Mouse (Mus musculus) embryonic facial prominence, embryonic 15.5 days (tissue): ENCODE data around the gene Itm2c. TPM values are rescaled to one million over a fixed set of nuclear protein-coding genes. Genes with fewer than 3 reads are reported as not detected.

Experiments used
- ATAC-seq: fragments of 200-750 bp; cut with Nextera tagmentation; 2 replicates; pipeline ENCODE4 v1.8.0; 2017; ENCODE audit warnings: low read depth, moderate TSS enrichment; ENCODE audit not compliant: insufficient number of reproducible peaks, low FRiP score, low TSS enrichment
- H3K27ac ChIP-seq: fragments of 300-500 bp; sonication (generic); replicated peaks from 2 replicates; pipeline ENCODE4 v1.5.1; 2015; ENCODE audit warnings: mild to moderate bottlenecking, inconsistent platforms
- H3K27me3 ChIP-seq: fragments of 300-500 bp; sonication (generic); 2 replicates; pipeline ENCODE4 v1.6.1; 2015; ENCODE audit warnings: inconsistent platforms
- H3K36me3 ChIP-seq: fragments of 300-500 bp; sonication (generic); 2 replicates; pipeline ENCODE4 v1.6.1; 2015; ENCODE audit warnings: mild to moderate bottlenecking, inconsistent platforms
- H3K4me1 ChIP-seq: fragments of 300-500 bp; sonication (generic); 2 replicates; pipeline ENCODE4 v1.6.1; 2015; ENCODE audit warnings: inconsistent platforms
- H3K4me2 ChIP-seq: fragments of 300-500 bp; sonication (generic); replicated peaks from 2 replicates; pipeline ENCODE4 v1.6.1; 2015; ENCODE audit warnings: mild to moderate bottlenecking, inconsistent platforms
- H3K4me3 ChIP-seq: fragments of 300-500 bp; sonication (generic); replicated peaks from 2 replicates; pipeline ENCODE4 v1.5.1; 2015; ENCODE audit warnings: mild to moderate bottlenecking, inconsistent platforms
- H3K9ac ChIP-seq: fragments of 300-500 bp; sonication (generic); 2 replicates; pipeline ENCODE4 v1.6.1; 2015; ENCODE audit warnings: inconsistent platforms
- H3K9me3 ChIP-seq: fragments of 300-500 bp; sonication (generic); replicated peaks from 2 replicates; pipeline ENCODE4 v1.6.1; 2016; ENCODE audit warnings: inconsistent platforms
- WGBS: fragments of 180-500 bp; shearing (Covaris S2); methylation state at CpG from one replicate; pipeline ENCODE4 v1.1.7; 2015; 5-methylcytosine and 5-hydroxymethylcytosine counted together
- polyA plus RNA-seq: library from polyadenylated mRNA; unstranded; fragments of >200 nt; fragmentation: Nextera tagmentation; extraction: Ambion mirVana; gene quantifications from 2 replicates; pipeline ENCODE4 v1.2.1, GENCODE M21; 2015

Itm2c gene
- 283 and 290 TPM in 2 replicates for polyA plus RNA-seq

GRCm38 (mm10) chr1:85894231-85894747, at the start of gene Itm2c:
Gene Itm2c, plus strand, starts transcription at chr1:85894281.
- no peaks in the 10 kb centered on the region for H3K9me3 ChIP-seq
- H3K4me2 ChIP-seq: peak within 1 kb of the TSS; percentile 63
- peaks cover 47% of the 10 kb centered on the region for H3K4me1 ChIP-seq
- peak within 1 kb of the TSS; percentile 88 for H3K27ac ChIP-seq
- no peaks in the 10 kb centered on the region for H3K27me3 ChIP-seq
- peak within 1 kb of the TSS; percentile 61 for H3K9ac ChIP-seq
- WGBS: 1% methylated on average over 35 of the region's 35 CpGs
- H3K4me3 ChIP-seq: peak within 1 kb of the TSS; percentile 70
- no peaks in the 10 kb centered on the region for H3K36me3 ChIP-seq
- ATAC-seq: peak; percentile 80

DNA sequence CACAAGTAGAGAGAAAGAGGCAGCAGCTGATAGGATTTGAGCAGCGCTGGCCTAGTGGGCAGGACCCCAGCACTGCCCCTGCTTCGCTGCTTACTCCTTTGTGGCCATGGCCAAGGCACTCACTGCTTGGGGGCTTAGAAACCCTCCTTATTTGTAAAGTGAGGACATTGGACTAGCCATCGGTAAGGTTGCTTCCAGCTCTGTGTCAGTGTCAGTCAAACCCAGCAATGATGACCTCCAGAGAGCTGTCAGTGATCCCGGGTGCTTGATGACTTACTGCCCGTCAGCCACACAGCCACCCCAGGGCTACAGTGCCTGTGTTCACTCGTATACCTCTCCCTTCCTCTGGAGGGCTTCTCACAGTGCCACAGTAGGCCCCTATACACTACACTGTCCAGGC, 49.1 kb upstream of the Itm2c start:
- Histone ChIP-seq H3K4me1 (no peaks in the 10 kb centered on the region), H3K4me2 (no peak overlapping the region), H3K9ac (no peak overlapping the region), H3K4me3 (no peak overlapping the region), H3K27ac (no peak overlapping the region), H3K27me3 (no peaks in the 10 kb centered on the region), H3K36me3 (peaks cover 34% of the 10 kb centered on the region), H3K9me3 (no peaks in the 10 kb centered on the region)
- no peak for ATAC-seq
- WGBS: 79% methylated on average over 6 of the region's 6 CpGs

GRCm38 (mm10) chr1:85845476-85845875, 48.6 kb upstream of the Itm2c start:
- WGBS: 80% methylated on average over 3 of the region's 3 CpGs
- H3K36me3 ChIP-seq: peaks cover 37% of the 10 kb centered on the region

DNA sequence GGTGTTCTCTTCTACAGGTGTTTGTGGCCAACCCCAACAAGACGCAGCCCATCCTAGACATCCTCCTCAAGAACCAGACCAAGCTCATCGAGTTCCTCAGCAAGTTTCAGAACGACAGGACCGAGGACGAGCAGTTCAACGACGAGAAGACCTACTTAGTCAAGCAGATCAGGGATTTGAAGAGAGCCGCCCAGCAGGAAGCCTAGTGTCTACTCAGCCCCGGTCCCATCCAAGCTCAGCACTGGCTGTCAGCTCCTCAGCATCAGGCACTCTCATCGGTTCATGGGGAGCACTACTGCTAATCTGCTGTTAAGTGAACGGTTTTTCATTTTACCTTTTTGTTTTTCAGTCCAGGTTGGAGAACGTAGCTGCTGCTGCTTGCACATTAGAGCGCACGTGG, 45.1 kb upstream of the Itm2c start:
- ATAC-seq: no peak
- H3K27ac ChIP-seq: no peak overlapping the region
- H3K27me3 ChIP-seq: no peaks in the 10 kb centered on the region
- no peak overlapping the region for H3K4me3 ChIP-seq
- no peak overlapping the region for H3K4me2 ChIP-seq
- no peak overlapping the region for H3K9ac ChIP-seq
- H3K9me3 ChIP-seq: no peaks in the 10 kb centered on the region
- 91% methylated on average over 14 of the region's 14 CpGs for WGBS
- H3K36me3 ChIP-seq: peaks cover 31% of the 10 kb centered on the region
- H3K4me1 ChIP-seq: no peaks in the 10 kb centered on the region

More at GRCm38 (mm10) chr1:85845476-85845875, 48.6 kb upstream of the Itm2c start:
- H3K27me3 ChIP-seq: no peaks in the 10 kb centered on the region
- H3K4me2 ChIP-seq: no peak overlapping the region
- no peak overlapping the region for H3K9ac ChIP-seq
- no peak overlapping the region for H3K4me3 ChIP-seq
- H3K9me3 ChIP-seq: no peaks in the 10 kb centered on the region
- no peak for ATAC-seq
- H3K27ac ChIP-seq: no peak overlapping the region
- no peaks in the 10 kb centered on the region for H3K4me1 ChIP-seq

GRCm38 (mm10) chr1:85850851-85851250, 43.2 kb upstream of the Itm2c start:
- H3K9me3 ChIP-seq: no peaks in the 10 kb centered on the region
- H3K4me2 ChIP-seq: no peak overlapping the region
- ATAC-seq: no peak
- 92% methylated on average over 5 of the region's 5 CpGs for WGBS
- no peaks in the 10 kb centered on the region for H3K27me3 ChIP-seq
- H3K36me3 ChIP-seq: peaks cover 31% of the 10 kb centered on the region
- H3K4me1 ChIP-seq: no peaks in the 10 kb centered on the region
- no peak overlapping the region for H3K9ac ChIP-seq
- no peak overlapping the region for H3K4me3 ChIP-seq
- H3K27ac ChIP-seq: no peak overlapping the region

DNA sequence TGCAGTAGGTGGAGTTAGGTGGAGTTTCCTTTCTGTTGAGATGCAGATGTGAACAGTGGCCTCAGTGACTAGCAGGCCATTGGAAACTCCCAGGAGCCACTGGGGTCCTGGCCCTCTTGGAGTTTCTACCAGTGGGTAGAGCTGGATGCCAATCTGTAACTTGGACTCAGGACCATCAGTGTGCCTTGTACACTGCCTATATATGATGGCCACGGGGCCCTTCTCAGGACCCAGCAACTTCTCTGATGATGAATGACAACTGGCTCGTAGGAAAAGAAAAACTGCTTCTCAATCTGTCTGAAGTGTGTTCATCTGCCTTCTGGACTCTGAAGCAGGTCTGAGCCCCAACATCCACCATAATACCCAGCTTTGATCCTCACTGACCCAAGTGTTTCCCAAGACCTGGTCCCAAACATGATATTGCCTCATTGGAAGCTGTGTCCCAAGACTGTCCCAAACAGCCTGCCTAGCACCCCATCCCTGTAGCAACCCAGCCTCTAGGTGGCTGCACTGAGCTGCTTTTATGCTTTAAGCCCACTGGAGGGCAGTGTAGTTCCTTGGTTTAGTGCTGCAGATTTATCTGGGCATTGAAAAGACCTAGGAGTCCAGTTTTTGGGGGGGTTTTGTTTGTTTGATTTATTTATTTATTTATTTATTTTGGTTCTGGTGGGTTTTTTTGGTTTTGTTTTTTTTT, 40.9 kb upstream of the Itm2c start:
- no peak overlapping the region for H3K9ac ChIP-seq
- 0 out of 2 replicates have a peak, but pooled peaks have one; percentile 43 for ATAC-seq
- H3K27me3 ChIP-seq: no peaks in the 10 kb centered on the region
- H3K4me2 ChIP-seq: no peak overlapping the region
- H3K4me1 ChIP-seq: no peaks in the 10 kb centered on the region
- H3K4me3 ChIP-seq: no peak overlapping the region
- no peak overlapping the region for H3K27ac ChIP-seq
- WGBS: 73% methylated on average over 2 of the region's 2 CpGs
- peaks cover 25% of the 10 kb centered on the region for H3K36me3 ChIP-seq
- H3K9me3 ChIP-seq: no peaks in the 10 kb centered on the region

GRCm38 (mm10) chr1:85853865-85854264, 40.2 kb upstream of the Itm2c start:
- H3K9me3 ChIP-seq: no peaks in the 10 kb centered on the region
- ATAC-seq: no peak
- H3K36me3 ChIP-seq: peaks cover 18% of the 10 kb centered on the region
- 76% methylated on average over 2 of the region's 2 CpGs for WGBS
- no peak overlapping the region for H3K27ac ChIP-seq
- no peak overlapping the region for H3K4me2 ChIP-seq
- H3K4me3 ChIP-seq: no peak overlapping the region
- no peaks in the 10 kb centered on the region for H3K4me1 ChIP-seq
- no peaks in the 10 kb centered on the region for H3K27me3 ChIP-seq
- H3K9ac ChIP-seq: no peak overlapping the region

GRCm38 (mm10) chr1:85854475-85854874, 39.6 kb upstream of the Itm2c start:
- Histone ChIP-seq H3K36me3 (peaks cover 12% of the 10 kb centered on the region), H3K4me2 (no peak overlapping the region), H3K27me3 (no peaks in the 10 kb centered on the region), H3K4me1 (no peaks in the 10 kb centered on the region), H3K9ac (no peak overlapping the region), H3K27ac (no peak overlapping the region), H3K4me3 (no peak overlapping the region), H3K9me3 (no peaks in the 10 kb centered on the region)
- 57% methylated on average over 2 of the region's 2 CpGs for WGBS
- no peak for ATAC-seq

GRCm38 (mm10) chr1:85856266-85856665, 37.8 kb upstream of the Itm2c start:
- no peak overlapping the region for H3K9ac ChIP-seq
- H3K4me3 ChIP-seq: no peak overlapping the region
- WGBS: 80% methylated on average over 3 of the region's 3 CpGs
- H3K27me3 ChIP-seq: no peaks in the 10 kb centered on the region
- H3K4me2 ChIP-seq: no peak overlapping the region
- H3K27ac ChIP-seq: no peak overlapping the region
- H3K4me1 ChIP-seq: no peaks in the 10 kb centered on the region
- ATAC-seq: no peak
- 0 out of 2 replicates have a peak, but pooled peaks cover 6% of the 10 kb centered on the region for H3K36me3 ChIP-seq
- no peaks in the 10 kb centered on the region for H3K9me3 ChIP-seq

DNA sequence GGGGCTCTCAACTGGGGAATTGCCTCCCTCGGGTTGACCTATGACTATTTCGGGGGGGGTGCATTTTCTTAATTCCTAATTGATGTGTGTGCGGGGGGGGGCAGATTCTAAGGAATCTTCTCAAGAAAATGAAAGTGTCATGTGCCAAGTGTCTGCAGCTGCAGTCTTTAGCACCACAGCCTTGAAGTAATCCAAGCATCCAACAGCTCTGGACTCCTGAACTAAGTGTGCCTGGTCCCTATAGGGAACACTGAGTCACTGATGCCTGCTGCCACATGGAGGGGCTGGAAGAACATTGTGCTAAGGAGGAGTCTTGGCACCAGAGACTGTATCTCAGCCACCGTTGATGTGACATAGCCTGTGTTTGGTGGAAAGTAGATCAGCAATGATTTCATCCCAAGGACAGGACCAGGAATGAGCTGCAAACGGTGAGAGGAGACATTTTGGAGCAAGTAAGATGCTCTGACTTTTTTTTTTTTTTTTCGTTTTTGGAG, 36.8 kb upstream of the Itm2c start:
- H3K4me1 ChIP-seq: no peaks in the 10 kb centered on the region
- ATAC-seq: no peak
- H3K4me2 ChIP-seq: no peak overlapping the region
- H3K27me3 ChIP-seq: no peaks in the 10 kb centered on the region
- WGBS: 74% methylated on average over 6 of the region's 6 CpGs
- H3K36me3 ChIP-seq: 0 out of 2 replicates have a peak, but pooled peaks cover under 1% of the 10 kb centered on the region
- no peak overlapping the region for H3K4me3 ChIP-seq
- no peak overlapping the region for H3K27ac ChIP-seq
- no peak overlapping the region for H3K9ac ChIP-seq
- no peaks in the 10 kb centered on the region for H3K9me3 ChIP-seq

GRCm38 (mm10) chr1:85864383-85864782, 29.7 kb upstream of the Itm2c start:
- no peak overlapping the region for H3K27ac ChIP-seq
- H3K36me3 ChIP-seq: no peaks in the 10 kb centered on the region
- no peaks in the 10 kb centered on the region for H3K9me3 ChIP-seq
- no peak overlapping the region for H3K4me2 ChIP-seq
- H3K4me1 ChIP-seq: no peaks in the 10 kb centered on the region
- no peak for ATAC-seq
- WGBS: 71% methylated on average over 10 of the region's 10 CpGs
- no peaks in the 10 kb centered on the region for H3K27me3 ChIP-seq
- H3K4me3 ChIP-seq: no peak overlapping the region
- H3K9ac ChIP-seq: no peak overlapping the region

DNA sequence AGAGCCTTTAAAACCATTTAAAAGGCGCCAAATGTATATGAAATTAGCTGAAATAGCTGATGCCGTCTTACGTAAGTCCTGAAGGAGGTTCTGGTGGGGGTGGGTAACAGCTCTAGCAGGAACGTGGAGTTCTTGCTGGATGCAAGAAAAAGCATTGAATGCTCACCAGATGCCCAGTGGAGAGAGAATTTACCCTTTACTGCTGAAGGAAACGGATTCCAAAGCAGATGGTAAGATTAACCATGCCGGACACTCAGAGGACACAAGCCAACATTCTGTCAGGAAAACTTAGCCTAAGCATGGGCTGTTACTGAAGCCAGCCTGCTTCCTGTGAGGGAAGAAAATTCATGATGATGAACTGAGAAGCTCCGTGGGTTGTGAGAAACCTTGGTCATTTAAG, 24.1 kb upstream of the Itm2c start:
- Histone ChIP-seq H3K4me2 (no peak overlapping the region), H3K27ac (no peak overlapping the region), H3K4me1 (no peaks in the 10 kb centered on the region), H3K27me3 (no peaks in the 10 kb centered on the region), H3K9ac (no peak overlapping the region), H3K36me3 (no peaks in the 10 kb centered on the region), H3K4me3 (no peak overlapping the region), H3K9me3 (no peaks in the 10 kb centered on the region)
- WGBS: 68% methylated on average over 7 of the region's 7 CpGs
- no peak for ATAC-seq
